Mouse (Mus musculus) stomach, postnatal 0 days (tissue): ENCODE measurements at regions not wholly inside any gene's neighbourhood (a gene's known extent, or its start where the extent isn't known, plus 50 kb on each side); places are given as distances from the start of the nearest gene placed in this dataset.

ENCODE experiments used
- CTCF ChIP-seq: IDR thresholded peaks from 2 replicates; pipeline ENCODE4 v1.5.1; 2016; ENCODE audit warnings: antibody characterized with exemption, low read depth, mild to moderate bottlenecking, moderate library complexity
- EP300 ChIP-seq: optimal IDR thresholded peaks from 2 replicates; pipeline ENCODE3; 2016; ENCODE audit warnings: antibody characterized with exemption

DNA sequence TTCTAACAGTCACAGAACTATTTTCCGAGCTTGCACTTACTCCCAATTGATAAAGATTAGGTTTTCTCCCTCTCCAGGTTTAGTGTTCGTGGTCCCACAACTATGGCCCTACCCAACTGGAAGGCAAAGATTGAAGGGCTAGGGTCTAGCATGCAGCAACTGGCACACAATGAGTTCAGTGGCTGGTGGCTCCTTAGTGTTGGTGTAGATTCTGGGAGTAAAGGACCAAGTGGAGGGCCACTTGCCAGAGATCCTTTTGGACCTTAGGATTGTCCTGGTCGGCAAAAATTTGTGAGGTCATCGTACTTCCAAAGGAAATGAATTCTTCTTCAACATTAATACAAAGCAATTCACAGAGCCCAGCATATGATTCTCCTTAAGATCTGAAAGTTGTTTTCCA, 114.8 kb upstream of the Trib2 start:
- no peak for TF ChIP-seq CTCF
- TF ChIP-seq EP300, result no peak
